Mouse (Mus musculus) CH12.LX (cell line): ENCODE measurements around the gene Ofd1.

Experiments used
- CHD2 ChIP-seq: IDR thresholded peaks from 2 replicates; pipeline ENCODE4 v1.6.1; 2011; ENCODE audit warnings: low read length, improper control_type of control experiment
- E2F4 ChIP-seq: IDR thresholded peaks from 2 replicates; pipeline ENCODE4 v1.6.1; 2011; ENCODE audit warnings: low read depth, low read length, improper control_type of control experiment; ENCODE audit not compliant: insufficient replicate concordance
- MAFK ChIP-seq: IDR thresholded peaks from 2 replicates; pipeline ENCODE4 v1.6.1; 2011; ENCODE audit warnings: low read length, improper control_type of control experiment; ENCODE audit not compliant: insufficient replicate concordance

- TF ChIP-seq E2F4 = no peak
- no peak for TF ChIP-seq CHD2
- no peak for TF ChIP-seq MAFK
Observed at GRCm38 (mm10) chrX:166359927-166360440, 80.5 kb downstream of the Ofd1 start.
